Mouse (Mus musculus) small intestine, adult 2 months (tissue): ENCODE measurements around the gene Cyp2j9. TPM values are rescaled to one million over a fixed set of nuclear protein-coding genes. Genes with fewer than 3 reads are reported as not detected.
"Not testable (repeated sequence)": the region's sequence is repeated elsewhere in the genome, so short reads cannot be mapped to it uniquely, and the experiment has no call there.

Source experiments
- H3K27ac ChIP-seq: fragments of 200-500 bp; 2 replicates; pipeline ENCODE4 v1.5.1; 2012; ENCODE audit warnings: low read depth, low read length, control low read depth, inconsistent platforms; ENCODE audit not compliant: insufficient read depth
- H3K27me3 ChIP-seq: fragments of 200-500 bp; 2 replicates; pipeline ENCODE4 v1.6.1; 2012; ENCODE audit warnings: mild to moderate bottlenecking, moderate library complexity, low read length, inconsistent platforms; ENCODE audit not compliant: control insufficient read depth, insufficient read depth
- H3K36me3 ChIP-seq: fragments of 200-500 bp; 2 replicates; pipeline ENCODE4 v1.6.1; 2012; ENCODE audit warnings: mild to moderate bottlenecking, low read length, control low read depth, inconsistent platforms; ENCODE audit not compliant: control insufficient read depth, insufficient read depth
- H3K4me1 ChIP-seq: fragments of 200-500 bp; 2 replicates; pipeline ENCODE4 v1.6.1; 2012; ENCODE audit warnings: low read length, inconsistent platforms, mixed read lengths; ENCODE audit not compliant: control insufficient read depth, insufficient read depth, insufficient read length
- H3K4me3 ChIP-seq: fragments of 200-500 bp; 2 replicates; pipeline ENCODE4 v1.5.1; 2012; ENCODE audit warnings: low read depth, mild to moderate bottlenecking, control low read depth, inconsistent platforms, low read length, moderate library complexity
- CTCF ChIP-seq: fragments of 200-500 bp; IDR thresholded peaks from 2 replicates; pipeline ENCODE4 v1.5.1; 2012; ENCODE audit warnings: low read depth, mild to moderate bottlenecking, control low read depth, inconsistent platforms, low read length, moderate library complexity, mixed read lengths; ENCODE audit not compliant: insufficient replicate concordance, insufficient read length; ENCODE audit errors: extremely low read depth
- POLR2A ChIP-seq: fragments of 200-500 bp; IDR thresholded peaks from 2 replicates; pipeline ENCODE4 v1.6.1; 2012; ENCODE audit warnings: low read depth, mild to moderate bottlenecking, control low read depth, inconsistent platforms, low read length, moderate library complexity
- WGBS: fragments of 180-500 bp; shearing (Covaris S2); methylation state at CpG from one replicate; pipeline ENCODE4 v1.1.7; 2018; 5-methylcytosine and 5-hydroxymethylcytosine counted together
- polyA plus RNA-seq: library from polyadenylated mRNA; depleted of rRNA; stranded (reverse); fragments of >200 nt; gene quantifications from 2 replicates; pipeline ENCODE4 v1.2.3, GENCODE M21; 2012; rRNA removed

Cyp2j9 gene
- 0.76 and 2.4 TPM in 2 replicates for polyA plus RNA-seq

- H3K27me3 ChIP-seq: no peaks in the 10 kb centered on the region
- WGBS: 3% methylated on average over 18 of the region's 18 CpGs
- H3K36me3 ChIP-seq: no peaks in the 10 kb centered on the region
- peak within 1 kb of the TSS; percentile 83 for H3K27ac ChIP-seq
- H3K4me1 ChIP-seq: no peaks in the 10 kb centered on the region
- peak within 1 kb of the TSS; percentile 69 for H3K4me3 ChIP-seq
- TF ChIP-seq POLR2A (no peak), CTCF (no peak)
Observed at GRCm38 (mm10) chr4:96590911-96591790, at the start of gene Cyp2j9. Gene Cyp2j9, minus strand, starts transcription at chr4:96591578.

DNA sequence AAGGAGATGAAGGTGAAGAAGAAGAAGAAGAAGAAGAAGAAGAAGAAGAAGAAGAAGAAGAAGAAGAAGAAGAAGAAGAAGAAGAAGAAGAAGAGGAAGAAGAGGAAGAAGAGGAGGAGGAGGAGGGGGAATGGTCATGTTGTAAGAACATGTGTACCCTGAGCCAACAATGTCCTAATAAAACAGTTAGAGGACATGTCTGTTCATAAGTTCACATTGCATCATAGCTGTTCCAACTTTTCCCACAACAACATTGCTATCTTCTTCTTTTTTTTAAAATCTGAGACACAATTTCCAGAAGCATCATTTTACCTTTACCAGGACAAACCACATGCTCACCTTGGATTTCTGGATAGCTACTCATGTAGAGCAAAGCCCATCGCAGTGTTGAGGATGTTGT, 44.1 kb upstream of the Cyp2j9 start:
- TF ChIP-seq CTCF: no peak
- TF ChIP-seq POLR2A: no peak
- Histone ChIP-seq H3K4me1 (no peaks in the 10 kb centered on the region), H3K27ac (no peak overlapping the region), H3K27me3 (no peaks in the 10 kb centered on the region), H3K4me3 (no peak overlapping the region), H3K36me3 (no peaks in the 10 kb centered on the region)
- WGBS: 84% methylated on average over 1 of the region's 1 CpGs

- H3K27ac ChIP-seq: no peak overlapping the region
- TF ChIP-seq POLR2A: no peak
- no peak for TF ChIP-seq CTCF
- H3K4me3 ChIP-seq: no peak overlapping the region
- H3K4me1 ChIP-seq: no peaks in the 10 kb centered on the region
- H3K36me3 ChIP-seq: no peaks in the 10 kb centered on the region
- 88% methylated on average over 1 of the region's 1 CpGs for WGBS
- no peaks in the 10 kb centered on the region for H3K27me3 ChIP-seq
Observed at GRCm38 (mm10) chr4:96622474-96622873, 31.1 kb upstream of the Cyp2j9 start.

DNA sequence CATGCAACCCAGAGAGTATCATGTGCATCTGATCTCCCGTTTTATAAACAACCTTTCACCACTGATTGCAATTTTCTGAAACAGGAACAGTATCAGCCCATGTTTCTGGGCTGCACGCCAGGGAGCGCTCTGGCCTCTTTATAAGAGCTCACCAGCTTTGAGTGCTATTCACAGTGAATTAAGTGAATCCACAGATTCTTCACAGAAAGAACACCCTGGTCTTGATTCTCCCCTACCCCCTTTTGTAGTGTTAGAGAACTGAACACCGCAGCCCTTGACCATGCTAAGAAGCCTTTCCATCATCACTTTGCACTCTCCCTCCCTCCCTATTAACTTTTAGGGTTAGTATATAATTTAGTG, 393 bp upstream of the Cyp2j9 start:
- peak overlapping the region; percentile 83 for H3K27ac ChIP-seq
- H3K27me3 ChIP-seq: no peaks in the 10 kb centered on the region
- H3K4me3 ChIP-seq: no peak overlapping the region
- TF ChIP-seq POLR2A (no peak), CTCF (peak; percentile 38; the same call in 1 of the 2 replicates)
- H3K4me1 ChIP-seq: no peaks in the 10 kb centered on the region
- no peaks in the 10 kb centered on the region for H3K36me3 ChIP-seq
- 16% methylated on average over 4 of the region's 4 CpGs for WGBS

- no peaks in the 10 kb centered on the region for H3K36me3 ChIP-seq
- WGBS: 85% methylated on average over 1 of the region's 1 CpGs
- 0 out of 2 replicates have a peak, but pooled peaks cover 6% of the 10 kb centered on the region for H3K4me1 ChIP-seq
- no peaks in the 10 kb centered on the region; the same call in 1 of the 2 replicates for H3K27me3 ChIP-seq
- no peak overlapping the region for H3K4me3 ChIP-seq
- H3K27ac ChIP-seq: no peak overlapping the region
- no peak for TF ChIP-seq CTCF
- no peak for TF ChIP-seq POLR2A
Observed at GRCm38 (mm10) chr4:96581425-96582088, 9.8 kb downstream of the Cyp2j9 start.

- H3K36me3 ChIP-seq, H3K27ac ChIP-seq, H3K4me1 ChIP-seq, H3K27me3 ChIP-seq, H3K4me3 ChIP-seq: not testable (repeated sequence)
- WGBS: 39% methylated on average over 6 of the region's 6 CpGs
Observed at GRCm38 (mm10) chr4:96580351-96580750, 11.0 kb downstream of the Cyp2j9 start.

DNA sequence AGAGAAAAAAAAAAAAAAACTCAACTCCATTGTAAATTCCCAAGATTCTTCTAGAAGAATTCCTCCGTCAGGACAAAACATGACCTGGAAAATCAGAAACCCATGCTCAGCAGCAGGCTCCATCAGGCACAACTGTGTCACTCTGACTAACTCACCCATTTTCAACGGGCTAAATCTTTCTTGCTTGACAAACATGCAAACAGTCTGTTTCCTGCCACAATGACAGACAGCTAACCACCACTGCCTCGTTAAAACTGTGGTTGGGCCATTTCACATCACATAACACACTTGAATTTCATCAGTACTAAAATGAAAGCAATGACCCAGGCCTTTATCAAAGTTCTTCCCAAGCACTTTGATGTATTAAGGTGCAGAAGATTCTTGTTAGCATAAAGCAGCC, 21.9 kb downstream of the Cyp2j9 start:
- no peak overlapping the region for H3K27ac ChIP-seq
- H3K4me1 ChIP-seq: peaks cover 3% of the 10 kb centered on the region; the same call in 1 of the 2 replicates
- no peak overlapping the region for H3K4me3 ChIP-seq
- no peaks in the 10 kb centered on the region for H3K27me3 ChIP-seq
- no peak for TF ChIP-seq CTCF
- 0 out of 2 replicates have a peak, but pooled peaks cover 2% of the 10 kb centered on the region for H3K36me3 ChIP-seq
- WGBS: 53% methylated on average over 3 of the region's 3 CpGs
